Mouse (Mus musculus) hindbrain, postnatal 0 days (tissue): ENCODE results near the gene Cdca5. TPM values are rescaled to one million over a fixed set of nuclear protein-coding genes. Genes with fewer than 3 reads are reported as not detected.

ENCODE experiments used
- ATAC-seq: fragments of 200-750 bp; cut with Nextera tagmentation; 2 replicates; pipeline ENCODE4 v1.8.0; 2017; ENCODE audit warnings: mild to moderate bottlenecking, moderate TSS enrichment, moderate library complexity
- DNase-seq: peaks from one replicate; pipeline ENCODE4 v3.0.0-alpha.2; 2015; ENCODE audit warnings: low spot score
- H3K27ac ChIP-seq: fragments of 300-500 bp; sonication (generic); 2 replicates; pipeline ENCODE4 v1.5.1; 2014; ENCODE audit warnings: mild to moderate bottlenecking
- H3K27me3 ChIP-seq: fragments of 300-500 bp; sonication (generic); 2 replicates; pipeline ENCODE4 v1.6.1; 2014; ENCODE audit warnings: low read length, mixed read lengths; ENCODE audit not compliant: insufficient read depth
- H3K36me3 ChIP-seq: fragments of 300-500 bp; sonication (generic); 2 replicates; pipeline ENCODE4 v1.6.1; 2014; ENCODE audit warnings: low read length, mixed read lengths; ENCODE audit not compliant: insufficient read depth
- H3K4me1 ChIP-seq: fragments of 300-500 bp; sonication (generic); 2 replicates; pipeline ENCODE4 v1.6.1; 2014; ENCODE audit warnings: antibody characterized with exemption, low read length, mixed read lengths; ENCODE audit not compliant: insufficient read depth
- H3K4me2 ChIP-seq: fragments of 300-500 bp; sonication (generic); 2 replicates; pipeline ENCODE4 v1.6.1; 2014; ENCODE audit warnings: low read depth, mild to moderate bottlenecking, low read length, moderate library complexity, mixed read lengths
- H3K4me3 ChIP-seq: fragments of 300-500 bp; sonication (generic); 2 replicates; pipeline ENCODE4 v1.5.1; 2014; ENCODE audit warnings: low read length
- H3K9ac ChIP-seq: fragments of 300-500 bp; sonication (generic); replicated peaks from 2 replicates; pipeline ENCODE4 v1.6.1; 2014; ENCODE audit warnings: mild to moderate bottlenecking, low read length, moderate library complexity, mixed read lengths
- H3K9me3 ChIP-seq: fragments of 300-500 bp; sonication (generic); 2 replicates; pipeline ENCODE4 v1.6.1; 2016; ENCODE audit warnings: low read length, mixed read lengths
- CTCF ChIP-seq: IDR thresholded peaks from 2 replicates; pipeline ENCODE4 v1.5.1; 2016; ENCODE audit warnings: antibody characterized with exemption, control low read depth, low read depth
- WGBS: fragments of 180-500 bp; shearing (Covaris S2); extraction: QIAGEN DNeasy Blood & Tissue Kit; methylation state at CpG from one replicate; pipeline ENCODE4 v1.1.7; 2014; 5-methylcytosine and 5-hydroxymethylcytosine counted together
- polyA plus RNA-seq: library from polyadenylated mRNA; unstranded; fragments of >200 nt; fragmentation: Nextera tagmentation; extraction: Ambion mirVana; gene quantifications from 2 replicates; pipeline ENCODE4 v1.2.1, GENCODE M21; 2015
- total RNA-seq: library from RNA; depleted of rRNA; stranded (reverse); fragments of >200 nt; gene quantifications from 2 replicates; pipeline ENCODE4 v1.2.3, GENCODE M21; 2014

Cdca5 gene
- total and polyA plus RNA-seq, 2 experiments from 2014 or later, result 6.1 to 6.3 TPM

- Histone ChIP-seq H3K27ac (no peak within 1 kb of the TSS), H3K27me3 (no peaks in the 10 kb centered on the region), H3K9ac (no peak within 1 kb of the TSS), H3K36me3 (peaks cover 28% of the 10 kb centered on the region), H3K4me1 (peaks cover 8% of the 10 kb centered on the region), H3K4me2 (no peak within 1 kb of the TSS), H3K9me3 (no peaks in the 10 kb centered on the region), H3K4me3 (no peak within 1 kb of the TSS)
- ATAC-seq (no peak), DNase-seq (no peak)
- WGBS, result 79% methylated on average over 9 of the region's 9 CpGs
- no peak for TF ChIP-seq CTCF
Observed at GRCm38 (mm10) chr19:6082156-6082555, 2.6 kb upstream of the Cdca5 start, which contains the start of gene Gm28374. TSS of gene Gm28374 (minus strand) at chr19:6082256.

- Histone ChIP-seq H3K27ac (no peak overlapping the region), H3K9ac (no peak overlapping the region; the same call in 1 of the 2 replicates), H3K4me1 (peaks cover 8% of the 10 kb centered on the region), H3K9me3 (no peaks in the 10 kb centered on the region), H3K4me3 (peak overlapping the region; percentile 54), H3K27me3 (no peaks in the 10 kb centered on the region), H3K36me3 (peaks cover 22% of the 10 kb centered on the region), H3K4me2 (peak overlapping the region; percentile 94)
- ATAC-seq, result peak; percentile 61; the same call in 1 of the 2 replicates
- peak; percentile 54 for DNase-seq
- no peak for TF ChIP-seq CTCF
- under 1% methylated on average over 17 of the region's 17 CpGs for WGBS
Observed at GRCm38 (mm10) chr19:6085417-6085879, 665 bp downstream of the Cdca5 start.

DNA sequence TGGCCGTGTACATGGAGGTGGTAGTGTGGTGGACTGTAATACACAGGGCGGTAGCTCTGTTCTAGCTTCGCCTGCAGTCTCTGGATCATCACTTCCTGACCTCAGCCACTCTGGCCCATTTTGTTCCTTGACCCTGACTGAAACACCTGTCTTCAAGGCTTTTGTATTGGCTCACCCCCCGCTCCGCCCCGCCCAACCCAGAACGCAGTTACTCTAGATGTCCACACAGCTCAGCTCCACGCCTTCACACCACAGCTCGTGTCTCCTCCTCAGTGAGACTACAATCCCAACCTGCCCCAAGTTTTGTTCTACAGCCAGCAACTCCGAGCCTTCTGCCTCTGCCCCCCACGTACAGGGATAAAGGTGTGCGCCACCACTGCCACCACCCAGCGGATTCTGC lies 4.1 kb downstream of the Cdca5 start:
- no peak for ATAC-seq
- DNase-seq, result no peak
- peaks cover 3% of the 10 kb centered on the region for H3K4me1 ChIP-seq
- H3K4me3 ChIP-seq, result no peak overlapping the region
- no peaks in the 10 kb centered on the region for H3K27me3 ChIP-seq
- H3K9ac ChIP-seq, result no peak overlapping the region
- no peaks in the 10 kb centered on the region for H3K36me3 ChIP-seq
- no peak overlapping the region for H3K27ac ChIP-seq
- no peak for TF ChIP-seq CTCF
- H3K9me3 ChIP-seq, result no peaks in the 10 kb centered on the region
- H3K4me2 ChIP-seq, result no peak overlapping the region
- 94% methylated on average over 13 of the region's 13 CpGs for WGBS

GRCm38 (mm10) chr19:6094119-6094518 lies 9.3 kb downstream of the Cdca5 start, which contains the start of gene AC131692.1:
TSS of gene AC131692.1 (plus strand) at chr19:6094419.
- Histone ChIP-seq H3K36me3 (no peaks in the 10 kb centered on the region), H3K4me2 (no peak within 1 kb of the TSS), H3K4me3 (no peak within 1 kb of the TSS), H3K27ac (no peak within 1 kb of the TSS), H3K27me3 (no peaks in the 10 kb centered on the region), H3K9me3 (no peaks in the 10 kb centered on the region), H3K4me1 (no peaks in the 10 kb centered on the region), H3K9ac (no peak within 1 kb of the TSS)
- ATAC-seq (no peak), DNase-seq (no peak)
- 90% methylated on average over 7 of the region's 7 CpGs for WGBS
- TF ChIP-seq CTCF, result no peak

GRCm38 (mm10) chr19:6097847-6098246 lies 13.1 kb downstream of the Cdca5 start:
- no peak for TF ChIP-seq CTCF
- Histone ChIP-seq H3K27me3 (no peaks in the 10 kb centered on the region), H3K27ac (no peak overlapping the region), H3K4me3 (no peak overlapping the region), H3K9ac (no peak overlapping the region), H3K4me2 (no peak overlapping the region), H3K9me3 (no peaks in the 10 kb centered on the region), H3K4me1 (no peaks in the 10 kb centered on the region), H3K36me3 (no peaks in the 10 kb centered on the region)
- DNase-seq, result no peak
- ATAC-seq, result no peak
- 93% methylated on average over 3 of the region's 3 CpGs for WGBS

- WGBS, result 66% methylated on average over 6 of the region's 6 CpGs
- Histone ChIP-seq H3K9me3 (no peaks in the 10 kb centered on the region), H3K4me1 (no peaks in the 10 kb centered on the region), H3K9ac (no peak overlapping the region), H3K27me3 (no peaks in the 10 kb centered on the region), H3K4me2 (no peak overlapping the region), H3K36me3 (no peaks in the 10 kb centered on the region), H3K27ac (no peak overlapping the region), H3K4me3 (no peak overlapping the region)
- TF ChIP-seq CTCF, result no peak
- ATAC-seq, result no peak
- DNase-seq, result no peak
Observed at GRCm38 (mm10) chr19:6101186-6101585, 16.4 kb downstream of the Cdca5 start.

DNA sequence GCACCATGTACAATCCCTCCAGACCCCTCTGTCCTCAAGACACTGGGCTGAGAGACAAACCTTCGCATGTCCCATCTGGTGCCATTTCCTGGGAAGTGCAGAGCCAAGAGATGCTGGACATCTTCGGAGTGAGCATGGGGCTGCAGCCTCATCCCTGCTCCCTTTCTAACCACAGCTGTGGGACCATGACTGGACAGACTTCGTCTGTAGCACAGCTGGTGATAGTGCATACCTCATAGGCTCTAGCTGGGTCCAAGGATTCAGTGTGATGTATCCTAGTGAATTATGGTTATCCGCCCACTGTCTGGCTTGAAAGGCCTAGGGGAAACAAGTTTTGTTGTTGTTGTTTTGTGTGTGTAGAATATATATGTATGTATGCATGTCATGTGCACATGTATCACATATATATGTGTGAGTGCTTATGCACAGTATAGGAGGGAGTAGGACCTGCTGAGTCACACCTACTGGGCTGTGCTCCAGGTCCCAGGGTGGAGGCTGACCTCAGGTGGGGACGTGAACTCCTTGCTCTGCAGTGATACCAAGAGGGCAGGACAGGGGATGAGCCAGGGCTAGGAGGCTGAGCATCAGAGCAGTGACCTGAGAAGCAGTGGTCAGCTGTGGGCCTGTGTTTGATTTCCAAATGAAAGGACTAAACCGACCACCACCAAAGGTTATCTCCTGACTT lies 17.5 kb downstream of the Cdca5 start:
- no peaks in the 10 kb centered on the region for H3K36me3 ChIP-seq
- H3K4me3 ChIP-seq, result no peak overlapping the region
- no peak for TF ChIP-seq CTCF
- no peaks in the 10 kb centered on the region for H3K27me3 ChIP-seq
- H3K4me2 ChIP-seq, result no peak overlapping the region
- H3K9me3 ChIP-seq, result no peaks in the 10 kb centered on the region
- 75% methylated on average over 6 of the region's 6 CpGs for WGBS
- no peak overlapping the region for H3K27ac ChIP-seq
- no peak overlapping the region for H3K9ac ChIP-seq
- ATAC-seq (no peak), DNase-seq (no peak)
- no peaks in the 10 kb centered on the region for H3K4me1 ChIP-seq
